Mouse (Mus musculus): Measurements from ENCODE around the gene Sgms1.

DNA sequence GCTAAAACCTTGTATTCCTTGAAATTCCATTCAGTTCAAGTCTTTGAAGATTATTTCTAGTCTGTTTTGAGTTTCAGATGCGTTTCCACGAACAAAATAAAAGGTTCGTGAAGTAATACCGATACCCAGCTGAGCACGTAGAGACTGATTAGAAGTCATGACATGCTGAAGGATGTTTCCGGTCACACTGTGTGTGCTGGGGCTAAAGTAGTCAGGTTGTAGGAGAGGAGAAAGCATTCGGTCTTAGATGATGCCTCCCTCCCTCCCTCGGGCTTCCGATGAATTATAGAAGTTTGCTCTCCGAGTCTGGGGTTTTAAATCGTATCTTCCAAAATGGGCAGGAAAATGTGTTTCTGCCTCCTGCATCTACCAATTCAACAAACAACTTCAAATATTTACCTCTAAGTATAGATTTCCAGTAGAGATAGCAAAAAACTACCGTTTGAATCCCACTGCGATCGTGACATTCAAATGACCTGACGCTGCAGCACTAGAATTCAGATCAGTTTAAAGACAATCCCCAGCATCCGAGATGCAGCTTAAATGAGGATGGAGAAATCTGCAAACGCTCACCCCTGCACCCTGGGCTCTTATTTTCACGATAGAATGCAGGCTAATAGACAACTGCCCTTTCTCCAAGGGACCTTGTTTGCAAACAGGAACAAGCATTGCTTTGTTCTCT, 287.1 kb downstream of the Sgms1 start:
- TF ChIP-seq CTCF (IDR thresholded peaks at IDR 0.05; ENCODE audit: control insufficient read depth, insufficient read depth, insufficient read length) (no peak), MYOD1 (IDR thresholded peaks at IDR 0.05; ENCODE audit: control insufficient read depth, insufficient read length, low read depth) (no peak), USF1 (IDR thresholded peaks at IDR 0.05; ENCODE audit: low read depth) (no peak), MAX (IDR thresholded peaks at IDR 0.05) (no peak), MYOG (IDR thresholded peaks at IDR 0.05; ENCODE audit: control insufficient read depth, extremely low read depth, insufficient read length) (no peak)

All from C2C12 (cell line).